Mouse (Mus musculus) heart, embryonic 15.5 days (tissue): Measurements from ENCODE around the gene Ubac2. TPM values are rescaled to one million over a fixed set of nuclear protein-coding genes. Genes with fewer than 3 reads are reported as not detected.

ENCODE experiments used
- ATAC-seq: fragments of 200-750 bp; cut with Nextera tagmentation; replicated peaks from 2 replicates; pipeline ENCODE4 v1.8.0; 2017; ENCODE audit warnings: low read depth, moderate TSS enrichment; ENCODE audit not compliant: insufficient number of reproducible peaks, insufficient read depth, low FRiP score
- H3K27ac ChIP-seq: fragments of 300-500 bp; sonication (generic); 2 replicates; pipeline ENCODE4 v1.5.1; 2015; ENCODE audit warnings: mild to moderate bottlenecking, inconsistent platforms
- H3K27me3 ChIP-seq: fragments of 300-500 bp; sonication (generic); 2 replicates; pipeline ENCODE4 v1.6.1; 2015; ENCODE audit warnings: inconsistent platforms
- H3K36me3 ChIP-seq: fragments of 300-500 bp; sonication (generic); 2 replicates; pipeline ENCODE4 v1.6.1; 2015; ENCODE audit warnings: mild to moderate bottlenecking, inconsistent platforms
- H3K4me1 ChIP-seq: fragments of 300-500 bp; sonication (generic); replicated peaks from 2 replicates; pipeline ENCODE4 v1.6.1; 2015; ENCODE audit warnings: inconsistent platforms
- H3K4me2 ChIP-seq: fragments of 300-500 bp; sonication (generic); 2 replicates; pipeline ENCODE4 v1.6.1; 2015; ENCODE audit warnings: inconsistent platforms, mild to moderate bottlenecking, moderate library complexity
- H3K4me3 ChIP-seq: fragments of 300-500 bp; sonication (generic); 2 replicates; pipeline ENCODE4 v1.5.1; 2015; ENCODE audit warnings: mild to moderate bottlenecking, inconsistent platforms
- H3K9ac ChIP-seq: fragments of 300-500 bp; sonication (generic); 2 replicates; pipeline ENCODE4 v1.6.1; 2015; ENCODE audit warnings: mild to moderate bottlenecking, inconsistent platforms
- H3K9me3 ChIP-seq: fragments of 300-500 bp; sonication (generic); replicated peaks from 2 replicates; pipeline ENCODE4 v1.6.1; 2016; ENCODE audit warnings: inconsistent platforms
- WGBS: fragments of 180-500 bp; shearing (Covaris S2); methylation state at CpG from one replicate; pipeline ENCODE4 v1.1.7; 2015; ENCODE audit warnings: mixed read lengths; 5-methylcytosine and 5-hydroxymethylcytosine counted together
- polyA plus RNA-seq: library from polyadenylated mRNA; unstranded; fragments of >200 nt; fragmentation: Nextera tagmentation; extraction: Ambion mirVana; gene quantifications from 2 replicates; pipeline ENCODE4 v1.2.1, GENCODE M21; 2015

Ubac2 gene
- polyA plus RNA-seq, 1 experiment from 2014 or later = 42.4 TPM

DNA sequence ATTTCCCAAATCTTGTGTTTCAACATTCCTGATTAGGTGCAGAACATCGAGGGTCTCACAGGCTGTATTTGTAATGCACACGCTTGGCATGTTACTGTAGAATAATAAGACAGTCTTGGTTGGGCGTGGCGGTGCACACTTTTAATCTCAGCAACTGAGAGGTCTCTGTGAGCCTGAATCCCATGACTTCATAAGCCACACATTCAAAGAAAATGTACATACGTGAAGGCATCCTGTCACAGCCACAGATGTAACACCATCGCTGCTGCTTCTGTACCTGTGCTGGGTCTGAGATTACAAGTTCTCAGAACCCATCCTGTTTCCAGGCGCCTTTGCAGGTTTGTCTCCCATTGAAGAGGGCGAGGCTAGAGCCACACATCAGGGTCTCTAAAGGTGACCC lies 133.3 kb downstream of the Ubac2 start:
- ATAC-seq = no peak
- Histone ChIP-seq H3K9ac (no peak overlapping the region), H3K4me1 (peaks cover 23% of the 10 kb centered on the region), H3K4me3 (no peak overlapping the region), H3K27ac (no peak overlapping the region), H3K9me3 (no peaks in the 10 kb centered on the region), H3K36me3 (peaks cover 9% of the 10 kb centered on the region; the same call in 1 of the 2 replicates), H3K27me3 (no peaks in the 10 kb centered on the region), H3K4me2 (no peak overlapping the region)
- 86% methylated on average over 8 of the region's 8 CpGs for WGBS

DNA sequence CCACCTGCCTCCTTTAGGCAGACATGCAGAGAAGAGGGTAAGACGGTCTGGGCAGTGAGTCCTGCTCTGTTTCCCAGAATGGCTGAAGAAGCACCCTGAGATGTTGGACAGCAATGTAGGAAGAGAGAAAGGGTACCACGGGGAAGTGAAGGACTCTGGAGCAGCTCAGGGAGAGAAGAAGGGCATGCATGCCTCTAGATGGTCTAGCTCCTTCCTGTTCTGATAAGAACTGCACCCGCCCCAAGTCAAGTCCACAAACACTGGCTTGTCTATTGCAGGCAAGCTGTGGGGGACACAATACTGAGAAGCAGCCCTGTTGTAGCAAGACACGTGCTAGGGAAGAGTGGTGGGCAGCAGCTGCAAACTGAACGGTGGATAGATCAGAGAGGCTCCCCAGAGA lies 133.8 kb downstream of the Ubac2 start:
- H3K27me3 ChIP-seq = no peaks in the 10 kb centered on the region
- no peak overlapping the region for H3K4me2 ChIP-seq
- H3K27ac ChIP-seq = no peak overlapping the region
- peaks cover 27% of the 10 kb centered on the region for H3K4me1 ChIP-seq
- WGBS = 47% methylated on average over 5 of the region's 5 CpGs
- no peaks in the 10 kb centered on the region for H3K9me3 ChIP-seq
- no peak overlapping the region for H3K4me3 ChIP-seq
- no peak overlapping the region for H3K9ac ChIP-seq
- H3K36me3 ChIP-seq = peaks cover 9% of the 10 kb centered on the region; the same call in 1 of the 2 replicates
- ATAC-seq = no peak

GRCm38 (mm10) chr14:122012814-122013213 lies 134.4 kb downstream of the Ubac2 start:
- no peak overlapping the region for H3K9ac ChIP-seq
- no peak overlapping the region for H3K4me2 ChIP-seq
- peak overlapping the region; percentile 21; the same call in 1 of the 2 replicates for H3K27ac ChIP-seq
- H3K4me1 ChIP-seq = peaks cover 30% of the 10 kb centered on the region
- ATAC-seq = no peak
- H3K27me3 ChIP-seq = no peaks in the 10 kb centered on the region
- H3K9me3 ChIP-seq = no peaks in the 10 kb centered on the region
- 71% methylated on average over 13 of the region's 13 CpGs for WGBS
- peaks cover 9% of the 10 kb centered on the region; the same call in 1 of the 2 replicates for H3K36me3 ChIP-seq
- no peak overlapping the region for H3K4me3 ChIP-seq

GRCm38 (mm10) chr14:122013417-122013951 lies 135.1 kb downstream of the Ubac2 start:
- no peak overlapping the region for H3K4me3 ChIP-seq
- peaks cover 9% of the 10 kb centered on the region; the same call in 1 of the 2 replicates for H3K36me3 ChIP-seq
- no peak for ATAC-seq
- H3K4me2 ChIP-seq = no peak overlapping the region
- no peaks in the 10 kb centered on the region for H3K27me3 ChIP-seq
- H3K4me1 ChIP-seq = peaks cover 30% of the 10 kb centered on the region
- peak overlapping the region; percentile 21; the same call in 1 of the 2 replicates for H3K27ac ChIP-seq
- no peaks in the 10 kb centered on the region for H3K9me3 ChIP-seq
- no peak overlapping the region for H3K9ac ChIP-seq
- 74% methylated on average over 14 of the region's 14 CpGs for WGBS

DNA sequence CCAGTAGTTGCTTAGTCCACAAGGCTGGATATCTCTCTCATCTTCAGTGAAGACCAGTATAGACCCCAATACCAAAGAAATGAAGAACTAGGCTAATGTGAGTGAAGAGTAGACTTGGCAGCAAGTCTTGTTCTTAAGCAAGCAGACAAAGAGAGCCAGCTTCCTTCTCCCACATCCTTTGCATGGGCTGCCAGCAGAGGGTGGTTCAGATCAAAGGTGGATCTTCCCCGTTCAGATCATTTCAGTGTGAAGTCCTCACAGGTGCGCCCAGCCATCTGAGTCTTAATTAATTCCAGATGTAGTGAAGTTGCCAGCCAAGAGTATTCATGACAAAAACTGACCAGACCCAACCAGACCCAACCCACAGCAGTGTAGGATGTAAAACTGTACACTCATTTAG lies 139.5 kb downstream of the Ubac2 start:
- no peak overlapping the region for H3K4me3 ChIP-seq
- no peaks in the 10 kb centered on the region for H3K9me3 ChIP-seq
- H3K4me2 ChIP-seq = no peak overlapping the region
- H3K27ac ChIP-seq = no peak overlapping the region
- H3K4me1 ChIP-seq = peaks cover 39% of the 10 kb centered on the region
- H3K27me3 ChIP-seq = no peaks in the 10 kb centered on the region
- H3K9ac ChIP-seq = no peak overlapping the region
- no peaks in the 10 kb centered on the region for H3K36me3 ChIP-seq
- ATAC-seq = no peak
- 83% methylated on average over 2 of the region's 2 CpGs for WGBS

DNA sequence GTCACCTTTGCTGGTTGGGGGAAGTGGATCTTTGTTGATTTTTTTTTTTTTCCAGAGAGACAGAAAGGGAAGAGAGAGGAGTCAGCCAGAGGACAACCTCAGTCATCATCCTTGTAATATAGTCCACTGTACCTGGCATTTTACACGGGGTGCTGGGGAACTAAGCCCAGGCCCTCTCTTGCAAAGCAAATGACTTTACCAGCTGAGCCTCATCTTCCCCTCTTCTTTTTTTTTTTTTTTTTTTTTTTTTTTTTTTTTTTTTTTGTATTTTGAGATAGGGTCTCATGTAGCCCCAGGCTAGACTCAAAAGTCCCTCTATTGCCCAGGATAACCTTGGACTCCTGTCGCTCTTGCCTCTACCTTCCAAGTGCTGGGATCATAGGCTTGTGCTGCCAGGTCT lies 141.0 kb downstream of the Ubac2 start:
- WGBS = 87% methylated on average over 2 of the region's 2 CpGs
- H3K9me3 ChIP-seq = no peaks in the 10 kb centered on the region
- no peak overlapping the region for H3K27ac ChIP-seq
- no peak overlapping the region for H3K9ac ChIP-seq
- ATAC-seq = no peak
- H3K27me3 ChIP-seq = no peaks in the 10 kb centered on the region
- no peaks in the 10 kb centered on the region for H3K36me3 ChIP-seq
- no peak overlapping the region for H3K4me2 ChIP-seq
- no peak overlapping the region for H3K4me3 ChIP-seq
- H3K4me1 ChIP-seq = peaks cover 39% of the 10 kb centered on the region

- Histone ChIP-seq H3K9ac (no peak overlapping the region), H3K4me1 (peaks cover 31% of the 10 kb centered on the region), H3K27ac (no peak overlapping the region), H3K27me3 (no peaks in the 10 kb centered on the region), H3K4me3 (no peak overlapping the region), H3K36me3 (no peaks in the 10 kb centered on the region), H3K4me2 (no peak overlapping the region), H3K9me3 (no peaks in the 10 kb centered on the region)
- WGBS = 88% methylated on average over 6 of the region's 6 CpGs
- ATAC-seq = no peak
Measured at GRCm38 (mm10) chr14:122020567-122020966, 142.1 kb downstream of the Ubac2 start.

GRCm38 (mm10) chr14:122023054-122023453 lies 144.6 kb downstream of the Ubac2 start:
- no peak for ATAC-seq
- Histone ChIP-seq H3K36me3 (no peaks in the 10 kb centered on the region), H3K4me3 (no peak overlapping the region), H3K9me3 (no peaks in the 10 kb centered on the region), H3K27me3 (no peaks in the 10 kb centered on the region), H3K9ac (no peak overlapping the region), H3K4me1 (peaks cover 15% of the 10 kb centered on the region), H3K4me2 (no peak overlapping the region), H3K27ac (no peak overlapping the region)
- WGBS = 84% methylated on average over 1 of the region's 1 CpGs

- no peak overlapping the region for H3K27ac ChIP-seq
- H3K9me3 ChIP-seq = no peaks in the 10 kb centered on the region
- peaks cover 15% of the 10 kb centered on the region for H3K4me1 ChIP-seq
- H3K27me3 ChIP-seq = no peaks in the 10 kb centered on the region
- no peak for ATAC-seq
- no peak overlapping the region for H3K4me2 ChIP-seq
- no peak overlapping the region for H3K9ac ChIP-seq
- H3K36me3 ChIP-seq = no peaks in the 10 kb centered on the region
- H3K4me3 ChIP-seq = no peak overlapping the region
Measured at GRCm38 (mm10) chr14:122023928-122024327, 145.5 kb downstream of the Ubac2 start.

DNA sequence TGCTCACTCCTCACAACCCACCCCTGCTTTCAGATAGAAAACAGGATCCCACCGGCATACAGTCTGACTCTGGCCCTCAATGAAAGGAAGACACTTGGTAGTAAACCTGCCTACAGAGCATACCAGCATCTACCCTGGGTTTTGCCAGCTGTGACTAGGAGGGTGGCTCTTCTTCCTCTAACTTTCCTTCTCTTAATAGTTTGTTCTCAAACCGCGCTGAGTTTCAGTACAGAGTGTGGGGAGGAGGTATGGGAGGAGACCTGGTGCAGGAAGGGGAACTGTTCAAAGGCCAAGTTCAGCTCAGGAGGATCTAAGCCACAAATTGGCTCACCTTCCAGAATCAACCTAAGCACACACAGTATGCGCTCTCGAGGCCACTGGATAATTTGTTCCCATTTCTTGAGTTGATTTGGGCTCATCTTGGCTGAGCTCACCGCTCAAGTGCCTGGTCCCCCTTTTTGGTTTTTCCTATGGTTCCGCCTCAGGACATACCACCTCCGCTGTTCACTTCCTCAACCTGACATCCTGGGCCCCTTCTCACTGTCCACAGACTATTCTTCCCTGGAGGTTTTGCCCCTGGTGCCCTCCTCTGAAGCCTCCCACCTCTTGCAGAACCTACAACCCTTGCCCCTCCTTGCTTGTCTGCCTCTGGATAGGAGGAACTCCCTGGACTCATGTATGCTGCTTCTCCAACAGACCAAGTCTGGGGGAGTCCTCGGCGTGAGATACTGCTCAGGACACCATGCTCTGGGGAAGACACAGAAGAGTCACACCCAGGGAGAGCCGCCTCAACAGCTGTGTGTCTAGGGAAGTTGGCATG lies 150.7 kb downstream of the Ubac2 start:
- H3K9me3 ChIP-seq = no peaks in the 10 kb centered on the region
- H3K4me3 ChIP-seq = no peak overlapping the region
- H3K27ac ChIP-seq = no peak overlapping the region
- ATAC-seq = no peak
- 84% methylated on average over 11 of the region's 11 CpGs for WGBS
- H3K9ac ChIP-seq = no peak overlapping the region
- H3K27me3 ChIP-seq = no peaks in the 10 kb centered on the region
- no peak overlapping the region for H3K4me2 ChIP-seq
- no peaks in the 10 kb centered on the region for H3K36me3 ChIP-seq
- 0 out of 2 replicates have a peak, but pooled peaks cover 3% of the 10 kb centered on the region for H3K4me1 ChIP-seq

DNA sequence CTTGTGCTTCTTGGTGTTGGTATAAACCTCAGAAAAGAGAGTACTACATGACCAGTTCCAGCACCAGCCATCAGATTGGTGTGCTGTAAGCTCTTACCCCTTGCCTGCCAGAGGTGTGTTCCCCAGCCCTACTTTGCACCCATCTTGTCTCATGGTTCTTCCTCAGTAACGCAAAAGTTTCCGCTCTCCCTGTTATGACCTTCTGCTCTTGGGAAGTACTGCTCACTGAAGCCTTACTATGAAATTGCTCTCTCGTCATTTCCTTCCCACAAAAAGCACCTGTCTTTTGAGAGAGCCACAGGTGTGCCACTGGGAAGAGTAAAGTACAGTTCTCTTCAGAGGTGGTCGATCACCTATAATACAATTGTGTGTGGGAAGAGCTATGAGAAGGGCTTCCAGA lies 151.4 kb downstream of the Ubac2 start:
- ATAC-seq = no peak
- Histone ChIP-seq H3K9me3 (no peaks in the 10 kb centered on the region), H3K27me3 (no peaks in the 10 kb centered on the region)

DNA sequence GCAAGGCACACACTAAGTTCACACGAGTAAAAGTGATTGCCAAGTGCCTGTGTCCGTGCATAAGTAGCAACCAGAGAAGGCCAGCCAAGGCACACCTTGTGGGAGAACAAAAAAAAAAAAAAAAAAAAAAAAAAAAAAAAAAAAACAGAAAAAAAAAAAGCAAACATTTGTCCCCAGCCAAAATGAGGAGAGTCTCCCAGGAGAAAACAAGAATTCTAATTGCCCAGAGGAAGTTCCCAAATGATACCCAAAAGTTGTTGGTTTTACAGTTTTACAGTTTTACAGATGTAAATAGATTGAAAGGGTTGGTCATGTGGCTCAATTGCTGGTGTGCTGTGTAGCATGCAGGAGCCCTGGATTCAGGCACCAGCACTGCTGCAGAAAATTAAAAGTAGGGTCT lies 153.6 kb downstream of the Ubac2 start:
- Histone ChIP-seq H3K9ac (no peak overlapping the region), H3K27ac (no peak overlapping the region), H3K9me3 (no peaks in the 10 kb centered on the region), H3K4me2 (no peak overlapping the region), H3K4me3 (no peak overlapping the region), H3K4me1 (0 out of 2 replicates have a peak, but pooled peaks cover 3% of the 10 kb centered on the region), H3K27me3 (no peaks in the 10 kb centered on the region), H3K36me3 (no peaks in the 10 kb centered on the region)
- ATAC-seq = no peak
- WGBS = 69% methylated on average over 2 of the region's 2 CpGs

More for the DNA sequence above, 151.4 kb downstream of the Ubac2 start:
- WGBS = 82% methylated on average over 4 of the region's 4 CpGs
- no peak overlapping the region for H3K9ac ChIP-seq
- no peak overlapping the region for H3K4me3 ChIP-seq
- H3K4me1 ChIP-seq = 0 out of 2 replicates have a peak, but pooled peaks cover 3% of the 10 kb centered on the region
- no peak overlapping the region for H3K27ac ChIP-seq
- no peaks in the 10 kb centered on the region for H3K36me3 ChIP-seq
- no peak overlapping the region for H3K4me2 ChIP-seq
